Mouse (Mus musculus) regulatory T cell (primary cell): ENCODE measurements around the gene Tnfrsf21.

Experiments used
- in situ Hi-C: fragments of 300-600 bp; cut with MboI, MseI; formaldehyde crosslinking; loops from one replicate; pipeline ENCODE4 v1.15.1; 2025; ENCODE audit warnings: high pct_unique_total_duplicates

Gene Tnfrsf21

GRCm38 (mm10) chr17:43128908-43129533 is 112.7 kb downstream of the Tnfrsf21 start:
- in situ Hi-C loops: no loop called here

DNA sequence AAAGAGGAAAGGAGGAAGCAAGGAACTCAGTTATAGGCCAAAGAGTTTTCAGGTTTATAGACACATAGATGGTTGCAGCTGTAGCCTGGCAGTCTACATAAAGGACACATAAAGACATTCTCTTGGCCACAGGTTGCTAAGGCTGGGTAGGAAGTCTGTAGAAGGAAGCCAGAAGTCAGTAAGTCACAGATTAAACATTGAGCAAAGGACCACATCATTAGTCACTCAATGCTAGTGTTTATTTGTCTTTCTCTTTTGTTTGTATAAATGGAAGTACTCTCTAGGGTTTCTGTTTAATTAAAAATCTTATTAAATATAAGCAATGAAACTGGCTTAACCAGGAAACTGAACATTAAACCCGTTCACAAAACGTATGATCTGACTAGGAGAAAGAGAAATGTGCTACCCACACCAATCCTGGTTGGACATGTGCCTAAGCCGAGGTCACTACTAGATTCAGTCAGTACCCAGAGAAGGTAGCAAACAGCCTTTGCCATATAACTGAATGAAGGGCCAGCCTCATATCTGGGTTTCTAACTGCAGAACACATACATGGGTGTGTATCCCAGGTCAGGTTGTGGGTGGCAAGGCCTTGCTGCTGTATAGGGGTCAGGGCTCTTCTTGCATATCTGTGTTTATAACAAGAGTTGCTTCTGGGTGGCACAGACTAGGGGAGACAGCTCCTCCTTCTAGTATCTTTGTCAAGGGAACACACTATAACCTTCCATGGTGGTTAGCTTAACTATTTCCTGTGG is 113.9 kb downstream of the Tnfrsf21 start:
- in situ Hi-C loops: no loop called here

DNA sequence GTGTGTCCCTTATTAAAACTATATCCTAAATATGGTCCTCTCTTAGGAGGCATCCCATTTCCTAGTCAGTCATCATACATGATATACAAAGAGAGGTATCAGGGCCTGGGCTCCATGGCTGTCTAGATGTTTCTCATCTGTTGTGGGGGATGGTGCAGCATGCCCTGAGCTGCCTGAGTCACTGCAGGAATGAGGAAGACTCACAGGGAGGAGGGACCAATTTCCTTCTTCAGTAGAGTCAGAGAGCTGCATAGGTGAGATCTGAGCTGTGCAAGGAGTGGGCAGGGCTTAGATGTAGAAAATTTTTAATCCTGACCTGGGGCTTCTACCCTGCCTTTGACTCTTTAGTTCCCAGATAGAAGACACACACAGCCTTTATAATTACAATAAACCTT is 114.5 kb downstream of the Tnfrsf21 start:
- in situ Hi-C loops: no loop called here

GRCm38 (mm10) chr17:43132477-43132876 is 116.1 kb downstream of the Tnfrsf21 start:
- in situ Hi-C loops: no loop called here

- in situ Hi-C loops: no loop called here
Measured at GRCm38 (mm10) chr17:43133106-43133505, 116.8 kb downstream of the Tnfrsf21 start.

DNA sequence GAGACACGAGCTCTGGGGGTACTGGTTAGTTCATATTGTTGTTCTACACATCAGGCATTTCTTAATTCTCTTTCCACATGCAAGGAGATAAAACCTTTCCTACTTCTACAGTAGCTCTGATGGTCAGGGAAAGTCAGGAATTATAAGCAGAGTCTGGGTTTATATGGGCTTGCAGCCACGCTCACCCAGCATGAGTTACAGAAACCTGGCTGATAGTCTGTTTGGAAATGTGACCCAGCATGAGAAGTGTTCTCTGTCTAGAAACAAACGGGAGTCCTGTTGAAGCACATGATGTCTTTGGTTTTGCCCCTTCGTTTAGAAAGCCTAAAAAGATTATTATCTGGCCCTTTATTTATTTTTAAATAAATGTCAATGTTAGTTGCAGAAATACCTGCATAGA is 118.6 kb downstream of the Tnfrsf21 start:
- in situ Hi-C loops: no loop called here

DNA sequence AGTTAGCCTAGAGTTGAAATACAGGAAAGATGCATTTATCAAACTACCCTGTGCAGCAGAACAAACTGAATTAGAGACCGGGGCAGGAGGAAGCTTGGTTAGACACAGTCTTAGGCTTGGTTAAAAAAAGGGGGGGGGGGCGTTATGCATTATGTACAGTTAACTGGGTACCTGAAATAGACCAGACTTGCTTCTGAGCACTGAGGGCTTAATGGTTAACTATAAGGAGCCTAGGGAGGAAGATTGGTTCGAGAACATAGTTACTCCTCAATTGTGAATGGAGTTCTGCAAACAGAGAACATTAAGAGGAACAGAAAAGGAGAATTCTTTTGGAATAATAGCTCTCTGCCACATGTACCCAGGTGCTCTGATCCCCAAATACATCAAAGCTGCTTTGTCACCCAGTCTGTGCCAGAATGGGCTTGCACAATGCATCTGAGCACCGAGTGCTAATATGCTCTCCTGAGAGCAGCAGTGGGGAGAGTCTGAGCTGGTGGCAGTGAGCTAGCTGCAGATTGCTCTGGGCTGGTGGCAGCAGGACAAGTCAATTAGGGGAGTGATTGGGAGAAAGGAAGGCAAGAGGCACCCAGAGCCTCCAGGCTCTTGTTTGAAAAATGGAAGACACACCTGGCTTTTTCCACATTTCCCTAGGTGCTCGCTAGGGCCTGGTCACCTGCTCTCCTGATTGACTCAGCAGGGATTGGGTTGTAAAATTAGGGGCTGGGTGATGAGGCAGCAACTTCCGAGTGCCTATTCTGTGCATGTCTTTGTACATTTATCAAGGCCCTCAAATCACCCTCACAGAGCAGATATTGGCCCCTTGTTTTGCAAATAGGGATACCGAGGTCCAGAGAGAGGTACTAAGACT is 119.3 kb downstream of the Tnfrsf21 start:
- in situ Hi-C loops: no loop called here

DNA sequence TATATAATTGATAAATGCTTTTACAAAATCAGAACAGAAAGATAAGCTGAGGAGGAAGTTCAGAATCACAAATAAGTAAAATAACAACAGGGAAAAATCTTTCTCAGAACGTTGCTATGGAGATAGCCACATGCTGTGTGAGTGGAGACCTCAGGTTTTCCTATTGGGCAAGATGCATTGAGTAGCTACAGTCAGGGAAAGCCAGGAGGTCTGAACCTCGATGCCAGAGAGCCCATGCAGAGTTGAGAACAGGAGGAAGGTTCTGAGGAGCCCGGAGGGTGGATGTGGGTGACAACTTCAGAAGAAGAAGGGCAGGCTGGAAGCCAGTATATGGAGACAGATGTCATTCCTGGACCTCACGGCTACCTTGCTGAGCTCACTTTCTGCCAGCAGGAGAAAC is 120.4 kb downstream of the Tnfrsf21 start:
- in situ Hi-C loops: no loop called here

- in situ Hi-C loops: no loop called here
Measured at GRCm38 (mm10) chr17:43137838-43138237, 121.5 kb downstream of the Tnfrsf21 start.

DNA sequence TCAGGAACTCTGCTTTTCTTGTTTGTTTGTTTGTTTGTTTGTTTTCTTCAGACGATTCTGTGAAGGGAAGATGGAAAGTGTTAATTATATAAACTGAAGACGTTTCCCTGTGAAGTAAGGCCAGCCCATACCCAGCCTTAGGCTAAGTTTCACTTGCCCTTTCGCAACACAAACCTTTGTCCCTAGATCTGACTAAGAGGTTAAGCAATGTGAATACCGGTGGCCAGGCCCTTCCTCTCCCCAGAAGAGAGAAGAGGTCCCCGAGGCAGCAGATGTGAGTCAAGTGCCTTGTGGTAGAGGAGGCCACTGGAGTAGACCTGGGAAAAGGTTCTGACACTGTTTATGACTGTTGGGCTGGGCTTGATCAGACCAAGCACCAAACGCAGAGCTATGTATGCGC is 122.0 kb downstream of the Tnfrsf21 start:
- in situ Hi-C loops: no loop called here
